Mouse (Mus musculus): ENCODE data around the gene Gm42957.
"Not testable (repeated sequence)": the region's sequence is repeated elsewhere in the genome, so short reads cannot be mapped to it uniquely, and the experiment has no call there.

The Gm42957 gene

DNA sequence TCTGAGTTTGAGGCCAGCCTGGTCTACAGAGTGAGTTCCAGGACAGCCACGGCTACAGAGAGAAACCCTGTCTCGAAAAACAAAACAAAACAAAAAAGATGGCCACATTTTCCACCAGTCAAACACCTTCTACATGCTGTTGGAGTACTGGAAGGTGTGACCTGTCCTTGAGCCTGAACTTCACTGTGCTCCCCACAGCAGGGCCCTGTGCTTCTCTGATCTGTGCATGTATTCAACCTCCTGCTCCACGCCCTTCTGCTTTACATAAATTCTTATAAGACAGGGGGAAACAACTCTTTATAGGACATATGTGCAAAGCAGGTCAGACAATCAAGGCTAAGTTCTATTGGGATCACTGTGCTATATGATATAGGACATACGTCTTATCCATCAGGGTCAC is 12.1 kb upstream of the Gm42957 start:
- no peak for DNase-seq

DNA sequence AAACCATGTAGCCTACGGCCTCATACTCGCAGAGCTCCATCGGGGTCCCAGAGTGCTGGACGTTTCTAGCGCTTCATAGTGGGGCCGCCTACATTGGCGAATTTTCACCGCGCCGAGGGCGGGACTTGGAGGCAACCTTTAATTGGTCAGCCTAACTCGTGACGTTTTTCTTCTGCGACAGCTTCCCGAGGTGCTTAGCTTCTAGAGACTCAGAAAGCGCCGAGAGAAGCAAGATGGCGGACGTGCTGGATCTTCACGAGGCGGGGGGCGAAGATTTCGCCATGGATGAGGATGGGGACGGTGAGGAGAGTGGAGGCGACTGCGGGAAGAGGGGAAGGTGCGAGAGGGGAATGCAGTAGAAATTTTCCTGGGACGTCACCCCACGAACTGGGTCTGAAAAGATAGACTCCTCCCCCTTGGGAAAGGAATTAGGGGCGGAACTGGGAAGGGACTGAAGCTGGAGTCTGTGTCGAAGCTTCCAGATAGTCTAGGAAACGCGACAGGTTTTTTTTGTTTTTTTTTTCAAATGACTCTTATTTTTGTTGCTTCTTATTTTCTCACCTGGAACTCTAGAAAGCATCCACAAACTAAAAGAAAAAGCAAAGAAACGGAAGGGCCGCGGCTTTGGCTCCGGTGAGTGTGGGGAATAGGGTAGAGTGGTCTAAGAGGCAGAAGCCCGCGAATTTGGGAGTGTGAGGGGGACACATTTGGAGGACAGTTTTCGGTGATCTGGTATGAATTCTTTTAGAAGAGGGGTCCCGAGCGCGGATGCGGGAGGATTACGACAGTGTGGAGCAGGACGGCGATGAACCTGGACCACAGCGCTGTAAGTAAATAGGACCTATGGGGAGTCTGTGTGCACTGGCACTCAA is 5.3 kb upstream of the Gm42957 start, which contains the start of gene Rbm8a:
Gene Rbm8a (plus strand): TSS at position 205 of the 872 bp plus-strand sequence.
- DNase-seq, result peak; percentile 98

DNA sequence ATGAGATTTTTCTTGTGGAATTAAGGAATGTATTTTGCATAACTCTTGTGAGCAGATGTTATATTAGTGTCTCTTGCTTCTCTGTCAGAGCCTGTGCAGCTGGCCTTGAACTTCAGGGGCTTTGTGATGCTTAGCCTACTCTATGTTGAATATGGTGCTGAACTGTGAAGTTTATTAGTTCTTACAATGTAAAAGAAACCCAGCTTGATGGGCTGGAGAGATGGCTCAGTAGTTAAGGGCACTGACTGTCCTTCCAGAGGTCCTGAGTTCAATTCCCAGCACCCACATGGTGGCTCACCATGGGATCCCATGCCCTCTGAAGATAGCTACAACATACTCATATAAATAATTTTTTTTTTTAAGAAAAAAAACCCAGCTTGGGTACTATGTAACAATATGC is 3.2 kb upstream of the Gm42957 start:
- DNase-seq, result no peak

DNA sequence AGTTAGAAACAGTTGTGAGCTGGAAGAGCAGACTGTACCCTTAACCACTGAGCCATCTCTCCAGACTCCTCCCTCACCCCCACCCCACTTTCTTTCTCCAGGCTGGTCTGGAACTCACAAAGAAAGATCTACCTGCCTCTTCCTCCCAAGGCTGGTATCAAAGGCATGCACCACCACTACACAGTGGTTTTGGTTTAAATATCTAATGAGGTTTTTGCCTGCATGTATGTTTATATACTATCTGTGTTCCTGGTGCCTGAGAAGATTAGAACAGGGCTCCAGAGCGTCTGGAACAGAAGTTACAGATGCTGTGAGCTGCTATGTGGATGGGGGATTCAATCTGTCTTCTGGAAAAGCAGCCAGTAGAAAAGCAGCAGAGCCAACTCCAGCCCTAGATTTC is 1.3 kb upstream of the Gm42957 start:
- DNase-seq, result no peak

DNA sequence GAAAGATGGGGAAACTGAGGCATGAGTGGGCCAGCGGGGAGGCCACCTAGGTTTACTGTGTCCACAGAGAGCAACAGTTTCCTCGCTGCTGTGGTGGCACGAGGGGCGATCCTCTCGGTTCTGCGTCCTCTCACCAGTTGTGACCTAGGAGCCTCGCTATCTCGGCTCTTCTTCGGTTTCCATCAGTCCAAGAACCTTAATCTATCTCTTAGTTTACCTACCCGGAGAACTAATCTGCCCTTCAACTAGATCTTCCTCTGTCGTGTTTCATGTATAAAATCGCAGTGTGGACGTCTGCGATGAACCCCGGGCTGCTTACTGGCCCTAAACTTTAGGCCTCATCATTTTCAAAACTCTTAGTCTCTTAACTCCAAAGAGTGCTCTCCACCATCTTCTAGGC is 632 bp downstream of the Gm42957 start:
- DNase-seq, result no peak

DNA sequence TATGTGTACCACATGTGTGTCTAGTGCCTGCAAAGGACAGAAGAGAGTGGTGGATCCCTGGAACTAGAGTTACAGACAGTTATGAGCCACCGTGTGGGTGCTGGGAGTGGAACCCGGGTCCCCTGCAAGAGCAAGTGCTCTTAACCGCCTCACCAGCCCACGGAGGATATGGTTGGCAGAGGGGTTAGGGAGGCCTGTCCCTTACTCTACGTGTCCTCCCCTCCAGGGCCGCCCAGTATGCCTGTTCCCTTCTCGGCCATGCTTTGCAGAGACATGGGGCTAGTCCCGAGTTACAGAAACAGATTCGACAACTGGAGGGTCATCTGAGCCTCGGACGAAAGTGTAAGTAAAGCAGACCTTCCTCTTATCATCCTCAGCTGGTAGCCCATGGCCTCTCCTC is 1.2 kb downstream of the Gm42957 start:
- peak in 1 of 2 experiments; percentile 11 for DNase-seq

DNA sequence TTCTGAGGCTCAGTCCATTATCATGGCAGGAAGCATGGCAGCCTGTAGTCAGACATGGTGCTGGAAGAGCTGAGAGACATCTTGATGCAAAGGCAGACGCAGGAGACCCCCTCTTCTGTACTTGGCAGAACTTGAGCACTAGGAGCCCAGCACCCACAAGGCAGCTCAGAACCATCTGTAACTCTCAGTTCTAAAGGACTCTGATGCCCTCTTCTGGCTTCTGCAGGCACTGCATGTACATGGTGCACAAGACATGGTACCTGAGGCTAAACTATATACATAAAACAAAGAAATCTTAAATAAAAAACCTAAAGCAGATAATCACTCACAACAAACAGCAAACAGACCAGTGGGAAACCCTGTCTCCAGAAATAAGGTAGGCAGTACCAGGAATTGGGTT is 3.9 kb downstream of the Gm42957 start:
- peak; percentile 67 to 76 for DNase-seq

DNA sequence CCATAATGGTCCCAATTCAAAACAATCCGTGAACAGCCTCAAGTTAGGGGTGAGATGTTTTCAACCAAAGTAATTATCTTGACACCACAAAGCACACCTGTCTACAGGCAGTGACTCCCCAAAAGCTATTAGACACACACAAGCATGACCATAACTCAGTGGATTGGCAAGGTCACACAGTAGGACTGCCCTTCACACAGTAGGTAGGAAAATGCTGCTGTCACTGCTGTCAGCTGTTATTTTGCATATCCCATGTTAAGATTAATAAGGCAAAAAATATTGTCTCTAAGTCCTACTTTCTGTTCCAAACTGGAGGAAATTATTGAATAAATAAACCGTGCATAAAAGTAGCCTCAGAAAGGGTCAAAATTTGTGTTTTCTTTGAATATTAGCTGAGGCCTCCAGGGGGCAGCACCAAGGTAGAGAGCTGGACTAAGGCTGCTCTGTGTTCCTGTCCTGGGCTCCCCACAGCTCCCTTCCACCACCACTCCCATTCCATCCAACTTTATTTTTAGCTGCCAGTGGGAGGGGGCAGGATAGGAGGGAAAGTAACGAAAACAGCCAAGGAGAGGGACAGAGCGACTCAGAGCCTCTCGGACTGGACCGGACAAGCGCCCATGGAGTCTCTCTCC is 9.9 kb downstream of the Gm42957 start, which contains the start of gene Itga10:
Gene Itga10 (plus strand): TSS at position 567 of the 632 bp plus-strand sequence.
- DNase-seq, result peak; percentile 72 to 76

DNA sequence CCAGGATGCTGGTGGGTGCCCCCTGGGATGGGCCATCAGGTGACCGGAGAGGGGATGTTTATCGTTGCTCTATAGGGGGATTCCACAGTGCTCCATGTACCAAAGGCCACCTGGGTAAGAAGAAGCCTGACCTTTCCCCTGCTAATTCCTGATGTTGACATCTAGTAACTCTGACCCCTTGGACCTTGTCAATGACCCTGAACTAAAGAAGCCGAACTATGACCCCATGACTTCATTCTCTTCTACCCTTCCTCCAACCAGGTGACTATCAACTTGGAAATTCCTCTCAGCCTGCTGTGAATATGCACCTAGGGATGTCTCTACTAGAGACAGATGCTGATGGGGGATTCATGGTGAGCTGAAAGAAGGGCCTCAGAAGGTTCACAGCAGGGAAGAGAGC is 12.1 kb downstream of the Gm42957 start:
- no peak for DNase-seq

DNA sequence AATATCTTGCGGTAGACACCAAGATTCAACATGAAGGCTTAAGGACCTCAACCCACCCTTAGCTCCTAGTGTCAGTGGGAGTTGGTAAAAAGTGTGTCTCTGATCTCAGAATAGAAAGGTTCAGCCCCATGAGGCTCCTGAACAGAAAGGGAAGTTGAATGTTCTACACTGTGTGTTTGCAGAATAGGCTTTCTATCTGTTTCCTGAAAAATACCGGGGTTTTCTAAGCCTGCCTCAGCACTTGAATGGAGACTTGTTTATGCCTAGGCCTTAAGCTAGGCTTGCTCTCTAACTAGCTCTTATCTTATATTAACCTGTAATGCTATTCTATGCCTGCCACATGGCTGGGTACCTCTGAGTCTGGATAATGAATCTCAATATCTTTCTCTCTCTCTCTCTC is 25.6 kb downstream of the Gm42957 start:
- DNase-seq, result no peak

DNA sequence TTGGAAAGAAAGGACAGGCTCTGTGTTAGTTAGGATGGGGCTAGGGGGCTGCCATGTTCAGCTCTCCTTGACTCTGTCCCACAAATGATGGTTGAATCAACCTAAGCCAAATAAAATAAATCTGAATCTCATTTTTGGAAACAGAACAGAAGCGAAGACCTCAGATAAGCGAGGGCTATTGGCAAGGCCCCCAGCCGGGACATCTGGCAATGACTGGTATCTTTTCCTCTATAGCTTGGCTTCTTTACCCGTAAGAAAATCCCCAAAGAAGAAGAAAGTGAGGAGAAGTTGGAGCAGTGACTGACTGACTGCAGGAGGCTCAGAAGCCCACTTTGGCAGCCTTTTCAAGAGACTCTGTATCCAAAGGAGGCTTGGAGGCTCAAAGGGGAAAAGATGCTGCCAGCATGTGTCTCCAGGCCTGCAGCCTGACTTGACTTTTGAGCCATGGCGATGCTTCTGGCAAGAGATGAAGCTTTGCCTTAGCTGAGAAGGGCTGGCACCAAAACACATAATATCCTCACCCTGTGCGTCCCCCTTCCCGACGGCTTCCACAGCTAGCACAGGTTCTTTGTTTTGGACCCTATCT is 27.6 kb downstream of the Gm42957 start:
- DNase-seq, result peak; percentile 54 to 55

DNA sequence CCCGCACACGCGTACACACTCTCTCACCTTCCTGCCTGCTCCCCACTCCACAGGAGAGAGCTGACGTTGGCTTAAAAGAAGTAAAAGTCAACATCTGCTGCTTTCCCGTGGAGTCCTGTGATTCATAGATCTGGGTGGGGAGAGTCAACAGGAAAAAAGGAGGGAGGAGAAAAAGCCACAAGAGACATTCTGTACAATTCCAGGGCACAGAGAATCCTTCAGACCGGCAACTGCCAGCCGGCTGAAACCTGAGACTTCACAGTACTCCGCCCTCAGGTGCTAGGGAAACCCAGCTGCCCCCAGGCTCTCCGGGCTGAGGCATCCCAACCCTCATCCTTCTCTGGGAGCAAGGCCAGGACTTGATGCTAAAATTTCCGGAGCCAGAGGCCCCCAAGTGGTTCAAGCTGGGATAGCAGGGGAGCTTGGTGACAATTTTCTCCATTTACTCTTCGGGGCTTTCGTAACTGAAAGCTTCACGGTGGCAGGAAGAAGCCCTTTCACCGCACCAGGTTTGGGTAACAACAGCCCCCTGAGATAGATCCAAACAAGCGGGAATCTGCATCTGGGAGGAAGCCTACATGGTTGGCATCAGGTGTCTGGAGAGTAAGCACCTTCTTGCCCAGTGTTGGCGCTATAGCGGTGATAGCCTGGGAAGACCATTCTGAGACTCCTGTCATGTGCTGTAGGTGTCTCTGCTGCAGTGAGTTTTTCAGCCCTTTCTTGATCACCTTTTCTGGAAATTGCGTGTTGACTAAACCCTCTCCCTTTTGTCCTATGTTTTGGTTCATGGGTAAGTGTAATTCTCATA is 28.4 kb downstream of the Gm42957 start:
- DNase-seq, result peak; percentile 95 to 97

DNA sequence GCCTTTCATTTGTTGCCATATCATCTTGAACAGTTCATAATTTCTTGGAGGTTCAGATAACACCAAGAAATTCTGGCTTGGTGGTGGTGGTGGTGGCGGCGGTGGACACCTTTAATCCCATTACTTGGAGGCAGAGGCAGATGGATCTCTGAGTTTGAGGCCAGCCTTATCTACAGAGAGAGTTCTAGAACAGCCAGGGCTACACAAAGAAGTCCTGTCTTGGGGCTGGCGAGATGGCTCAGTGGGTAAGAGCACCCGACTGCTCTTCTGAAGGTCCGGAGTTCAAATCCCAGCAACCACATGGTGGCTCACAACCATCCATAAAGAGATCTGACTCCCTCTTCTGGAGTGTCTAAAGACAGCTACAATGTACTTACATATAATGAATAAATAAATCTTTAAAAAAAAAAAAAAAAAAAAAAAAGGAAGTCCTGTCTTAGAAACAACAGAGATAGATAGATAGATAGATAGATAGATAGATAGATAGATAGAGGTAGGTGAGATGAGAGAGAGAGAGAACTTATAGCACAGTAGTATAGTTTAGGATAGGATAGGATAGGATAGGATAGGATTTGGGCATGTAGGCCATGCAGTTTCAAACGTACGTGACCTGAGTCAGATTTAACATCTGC is 30.6 kb downstream of the Gm42957 start:
- DNase-seq, result not testable (repeated sequence)

DNA sequence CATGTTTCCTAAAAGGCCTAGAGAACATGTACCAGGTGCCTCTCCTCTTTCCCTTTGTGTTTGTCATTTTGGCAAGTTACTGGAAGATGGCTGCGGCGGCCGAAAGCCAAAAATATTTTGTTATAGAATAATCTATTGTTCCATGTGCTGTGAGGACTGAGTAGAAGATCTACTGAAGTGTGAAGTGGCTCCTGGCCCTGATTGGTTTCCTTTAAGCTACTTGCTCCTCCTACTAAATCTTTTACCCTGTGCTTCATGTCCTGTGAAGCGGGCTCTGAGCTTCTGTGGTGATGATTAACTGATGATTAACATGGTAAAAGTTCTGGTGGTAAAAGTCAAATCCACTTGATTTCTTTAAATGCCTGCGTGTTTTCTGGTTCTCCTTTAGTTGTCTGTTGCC is 31.6 kb downstream of the Gm42957 start:
- no peak for DNase-seq

DNA sequence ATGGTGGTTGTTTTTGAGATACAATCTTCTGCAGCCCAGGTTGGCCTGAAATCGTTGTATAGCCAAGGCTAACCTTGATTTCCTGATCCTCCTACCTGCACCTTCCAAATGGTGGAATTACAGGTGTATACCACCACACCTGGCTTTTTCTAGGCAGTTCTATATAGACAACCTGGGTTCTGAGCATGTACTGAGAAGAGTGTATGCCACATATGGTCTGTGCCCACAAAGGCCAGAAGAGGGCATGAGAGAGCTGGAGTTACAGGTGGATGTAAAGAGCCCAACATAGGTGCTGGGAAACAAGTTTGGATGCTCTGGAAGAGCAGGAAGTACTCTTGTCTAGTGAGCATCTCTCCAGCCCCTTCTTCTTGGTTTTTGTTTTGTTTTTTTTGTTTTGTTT is 32.0 kb downstream of the Gm42957 start:
- peak; percentile 22 to 32 for DNase-seq

DNA sequence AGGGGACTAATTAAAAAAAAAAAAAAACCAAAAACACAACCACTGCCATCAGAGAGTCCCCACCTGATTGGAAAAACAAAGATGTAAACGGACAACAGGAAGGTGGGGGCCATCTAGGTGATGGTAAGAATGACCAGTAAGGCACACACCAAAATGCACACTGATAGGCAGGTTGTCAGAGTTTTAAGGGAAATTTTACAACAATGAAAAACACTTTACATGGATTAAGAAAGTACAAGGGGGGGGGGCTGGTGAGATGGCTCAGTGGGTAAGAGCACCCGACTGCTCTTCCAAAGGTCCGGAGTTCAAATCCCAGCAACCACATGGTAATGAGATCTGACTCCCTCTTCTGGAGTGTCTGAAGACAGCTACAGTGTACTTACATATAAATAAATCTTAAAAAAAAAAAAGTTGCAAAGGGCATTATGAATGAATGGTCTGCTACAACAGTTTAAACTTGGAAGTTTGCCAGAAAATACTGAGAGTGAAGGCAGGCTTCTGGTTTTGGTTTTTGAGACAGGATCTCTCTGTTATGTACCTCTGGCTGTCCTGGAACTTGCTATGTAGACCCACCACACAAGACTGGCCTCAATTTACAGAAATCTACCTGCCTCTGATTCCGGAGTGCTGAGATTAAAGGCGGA is 33.3 kb downstream of the Gm42957 start:
- DNase-seq, result no peak

DNA sequence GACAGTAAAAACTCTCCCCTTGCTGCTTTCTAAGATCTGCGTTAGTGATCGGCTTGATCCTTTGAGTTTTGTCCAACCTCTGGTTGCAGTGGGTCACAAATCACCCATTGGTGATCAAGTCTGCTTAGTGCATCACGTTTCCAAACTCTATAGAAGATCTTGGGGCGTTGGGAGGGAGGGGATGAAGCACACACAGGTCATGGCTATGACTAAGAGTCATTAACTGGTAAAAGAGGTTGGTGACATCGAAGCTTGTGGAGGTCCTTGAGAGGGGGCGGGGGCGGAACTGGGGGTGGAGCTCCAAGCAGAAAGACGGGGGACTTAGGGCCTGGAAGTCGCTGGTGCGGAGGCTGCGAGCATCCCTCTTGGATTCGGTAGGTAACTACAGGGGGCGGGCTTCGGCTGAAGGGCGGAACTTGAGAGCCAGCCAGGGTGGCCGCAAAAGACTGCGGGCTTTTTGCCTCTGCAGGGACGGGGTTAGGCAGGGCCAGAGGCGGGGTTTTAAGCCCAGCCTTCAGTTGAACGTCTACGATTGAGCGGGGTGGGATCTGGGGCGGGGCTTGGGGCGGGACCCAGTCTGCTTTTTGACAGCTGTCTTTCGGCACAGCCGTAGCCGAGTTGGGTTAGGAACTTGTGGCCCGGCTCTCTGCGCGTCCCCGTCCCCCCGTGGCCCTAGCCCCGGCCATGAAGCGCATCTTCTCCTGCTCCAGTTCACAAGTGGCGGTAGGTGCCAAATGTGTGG is 34.6 kb downstream of the Gm42957 start, which contains the start of gene Ankrd35:
Gene Ankrd35 (plus strand): TSS at position 405 of the 742 bp plus-strand sequence.
- DNase-seq, result peak; percentile 89

DNA sequence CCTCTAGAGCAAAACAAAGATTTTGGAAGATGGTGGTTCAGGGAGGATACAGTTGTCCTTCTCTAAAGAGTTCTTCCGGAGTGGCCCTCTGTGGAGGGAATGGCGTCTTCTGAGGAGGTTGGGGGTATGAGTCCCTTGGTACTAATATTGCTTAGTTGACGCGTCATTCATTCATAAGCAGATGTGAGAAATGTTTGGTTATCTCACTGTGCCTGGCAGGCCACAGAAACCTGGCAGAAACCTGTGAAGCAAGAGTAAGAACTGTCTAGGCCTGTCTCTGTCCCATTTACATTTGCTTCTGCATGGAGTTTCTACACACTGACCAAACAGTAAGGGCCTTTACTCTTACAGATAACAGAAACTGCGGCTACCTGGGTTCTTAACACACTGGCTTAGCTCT is 36.2 kb downstream of the Gm42957 start:
- DNase-seq, result no peak

DNA sequence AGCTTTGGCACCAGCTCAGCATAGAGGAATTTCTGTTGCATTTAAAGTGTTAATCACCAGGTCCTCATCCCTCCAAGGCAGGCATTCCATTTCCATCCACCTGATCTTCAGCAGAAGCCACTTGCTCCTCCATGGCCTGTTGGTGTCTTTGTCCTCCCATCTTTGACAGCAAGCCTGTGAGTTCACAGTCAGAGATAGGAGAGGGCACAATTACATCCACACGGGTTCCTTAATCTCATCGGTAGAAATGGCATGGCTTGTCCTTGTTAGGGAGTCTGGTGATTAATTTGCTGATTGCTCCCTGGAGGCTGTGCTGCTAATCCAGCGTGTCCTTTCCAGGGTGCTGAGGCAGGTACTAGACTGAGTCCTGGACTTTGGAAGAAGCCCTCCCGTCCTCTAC is 38.2 kb downstream of the Gm42957 start:
- DNase-seq, result no peak

DNA sequence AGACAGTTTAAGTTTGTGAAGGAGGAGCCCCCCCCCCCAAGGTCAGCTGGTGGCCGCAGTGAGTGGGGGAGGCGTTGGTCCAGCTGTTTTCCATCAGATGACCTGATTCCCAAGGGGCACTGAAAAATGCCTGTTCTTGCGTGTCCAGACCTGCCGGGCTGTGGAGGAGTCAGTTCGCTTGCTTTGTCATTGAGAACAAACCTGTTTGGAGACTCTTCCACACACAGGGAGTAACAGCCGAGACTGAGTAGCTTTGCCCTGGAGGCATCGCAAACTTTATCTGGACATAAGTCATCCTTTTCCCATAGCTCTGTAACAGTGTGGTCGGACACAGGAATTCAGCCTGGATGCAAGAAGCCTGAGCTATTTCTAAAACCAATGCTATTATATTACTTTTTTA is 39.2 kb downstream of the Gm42957 start:
- DNase-seq, result no peak

DNA sequence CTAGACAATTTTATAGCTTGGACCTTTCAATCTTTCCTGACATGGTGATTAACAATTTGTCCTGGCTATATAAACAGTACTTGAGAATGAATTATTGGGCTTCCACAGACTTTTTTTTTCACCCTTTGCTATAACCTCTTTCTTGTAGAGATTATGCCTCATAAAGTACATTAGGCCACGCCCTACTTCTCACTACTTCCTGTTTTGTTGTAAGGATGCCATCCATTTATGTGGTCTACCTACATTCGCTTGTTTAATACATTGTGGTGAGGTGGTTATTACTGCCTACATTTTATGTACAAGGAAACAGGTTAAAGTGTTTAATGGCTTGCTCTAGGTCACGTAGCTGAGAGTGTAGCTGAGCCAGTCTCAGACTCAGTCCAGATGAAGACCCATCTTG is 39.9 kb downstream of the Gm42957 start:
- DNase-seq, result no peak

Measured in cerebellum, postnatal 10 days (tissue).